Mouse (Mus musculus): ENCODE results near the gene Klk12. TPM values are rescaled to one million over a fixed set of nuclear protein-coding genes. Genes with fewer than 3 reads are reported as not detected.

The Klk12 gene
- not detected for polyA plus RNA-seq (2014; fragmentation: Illumina TruSeq; extraction: RNeasy Lipid Tissue Mini Kit (QIAGEN cat#74804); ENCODE audit: low read depth, low replicate concordance)

GRCm38 (mm10) chr7:43768597-43768996 lies at the start of gene Klk12:
Gene Klk12, plus strand, starts transcription at chr7:43768897.

GRCm38 (mm10) chr7:43774364-43774763 lies 5.7 kb downstream of the Klk12 start, which contains the start of gene Klk11:
Gene Klk11, plus strand, starts transcription at chr7:43774604.

GRCm38 (mm10) chr7:43780746-43781145 lies 12.0 kb downstream of the Klk12 start, which contains the start of gene Klk10:
Gene Klk10, plus strand, starts transcription at chr7:43781035.

GRCm38 (mm10) chr7:43791591-43791990 lies 22.9 kb downstream of the Klk12 start, which contains the start of gene Klk9:
Gene Klk9, plus strand, starts transcription at chr7:43791891.

GRCm38 (mm10) chr7:43797333-43797769 lies 28.7 kb downstream of the Klk12 start, which contains the start of gene Klk8:
Gene Klk8, plus strand, starts transcription at chr7:43797577.

GRCm38 (mm10) chr7:43810994-43811393 lies 42.3 kb downstream of the Klk12 start, which contains the start of gene Klk7:
Gene Klk7, plus strand, starts transcription at chr7:43811294.

Other genes starting within 250 kb of the Klk12 start
- 1.7 TPM for gene Cd33, start 224.5 kb upstream of the Klk12 start, polyA plus RNA-seq (2014; fragmentation: Illumina TruSeq; extraction: RNeasy Lipid Tissue Mini Kit (QIAGEN cat#74804); ENCODE audit: low read depth, low replicate concordance)
- 1.6 TPM for gene Zfp658, start 206.6 kb upstream of the Klk12 start, polyA plus RNA-seq (2014; fragmentation: Illumina TruSeq; extraction: RNeasy Lipid Tissue Mini Kit (QIAGEN cat#74804); ENCODE audit: low read depth, low replicate concordance)
- gene Zfp719, start 189.3 kb upstream of the Klk12 start, polyA plus RNA-seq (2014; fragmentation: Illumina TruSeq; extraction: RNeasy Lipid Tissue Mini Kit (QIAGEN cat#74804); ENCODE audit: low read depth, low replicate concordance): 13.8 TPM
- gene Zfp819, start 161.7 kb upstream of the Klk12 start, polyA plus RNA-seq (2014; fragmentation: Illumina TruSeq; extraction: RNeasy Lipid Tissue Mini Kit (QIAGEN cat#74804); ENCODE audit: low read depth, low replicate concordance): not detected
- gene Ceacam18, start 134.2 kb upstream of the Klk12 start, polyA plus RNA-seq (2014; fragmentation: Illumina TruSeq; extraction: RNeasy Lipid Tissue Mini Kit (QIAGEN cat#74804); ENCODE audit: low read depth, low replicate concordance): not detected
- gene Siglece, start 108.7 kb upstream of the Klk12 start, polyA plus RNA-seq (2014; fragmentation: Illumina TruSeq; extraction: RNeasy Lipid Tissue Mini Kit (QIAGEN cat#74804); ENCODE audit: low read depth, low replicate concordance): 0.32 TPM
- gene Ctu1, start 96.9 kb upstream of the Klk12 start, polyA plus RNA-seq (2014; fragmentation: Illumina TruSeq; extraction: RNeasy Lipid Tissue Mini Kit (QIAGEN cat#74804); ENCODE audit: low read depth, low replicate concordance): 1.4 TPM
- gene Klk14, start 78.5 kb upstream of the Klk12 start, polyA plus RNA-seq (2014; fragmentation: Illumina TruSeq; extraction: RNeasy Lipid Tissue Mini Kit (QIAGEN cat#74804); ENCODE audit: low read depth, low replicate concordance): not detected
- gene Klk13, start 56.3 kb upstream of the Klk12 start, polyA plus RNA-seq (2014; fragmentation: Illumina TruSeq; extraction: RNeasy Lipid Tissue Mini Kit (QIAGEN cat#74804); ENCODE audit: low read depth, low replicate concordance): not detected
- not detected for gene Klk11, start 5.7 kb downstream of the Klk12 start, polyA plus RNA-seq (2014; fragmentation: Illumina TruSeq; extraction: RNeasy Lipid Tissue Mini Kit (QIAGEN cat#74804); ENCODE audit: low read depth, low replicate concordance)
- not detected for gene Klk10, start 12.1 kb downstream of the Klk12 start, polyA plus RNA-seq (2014; fragmentation: Illumina TruSeq; extraction: RNeasy Lipid Tissue Mini Kit (QIAGEN cat#74804); ENCODE audit: low read depth, low replicate concordance)
- gene Klk9, start 23.0 kb downstream of the Klk12 start, polyA plus RNA-seq (2014; fragmentation: Illumina TruSeq; extraction: RNeasy Lipid Tissue Mini Kit (QIAGEN cat#74804); ENCODE audit: low read depth, low replicate concordance): not detected
- not detected for gene Klk8, start 28.7 kb downstream of the Klk12 start, polyA plus RNA-seq (2014; fragmentation: Illumina TruSeq; extraction: RNeasy Lipid Tissue Mini Kit (QIAGEN cat#74804); ENCODE audit: low read depth, low replicate concordance)
- gene Klk7, start 42.4 kb downstream of the Klk12 start, polyA plus RNA-seq (2014; fragmentation: Illumina TruSeq; extraction: RNeasy Lipid Tissue Mini Kit (QIAGEN cat#74804); ENCODE audit: low read depth, low replicate concordance): not detected
- not detected for gene Klk6, start 55.6 kb downstream of the Klk12 start, polyA plus RNA-seq (2014; fragmentation: Illumina TruSeq; extraction: RNeasy Lipid Tissue Mini Kit (QIAGEN cat#74804); ENCODE audit: low read depth, low replicate concordance)
- gene Klk5, start 73.1 kb downstream of the Klk12 start, polyA plus RNA-seq (2014; fragmentation: Illumina TruSeq; extraction: RNeasy Lipid Tissue Mini Kit (QIAGEN cat#74804); ENCODE audit: low read depth, low replicate concordance): not detected
- gene Klk4, start 112.3 kb downstream of the Klk12 start, polyA plus RNA-seq (2014; fragmentation: Illumina TruSeq; extraction: RNeasy Lipid Tissue Mini Kit (QIAGEN cat#74804); ENCODE audit: low read depth, low replicate concordance): not detected
- not detected for gene Klk15, start 164.8 kb downstream of the Klk12 start, polyA plus RNA-seq (2014; fragmentation: Illumina TruSeq; extraction: RNeasy Lipid Tissue Mini Kit (QIAGEN cat#74804); ENCODE audit: low read depth, low replicate concordance)
- 0.57 TPM for gene Klk1b8, start 181.8 kb downstream of the Klk12 start, polyA plus RNA-seq (2014; fragmentation: Illumina TruSeq; extraction: RNeasy Lipid Tissue Mini Kit (QIAGEN cat#74804); ENCODE audit: low read depth, low replicate concordance)
- not detected for gene Klk1b1, start 197.9 kb downstream of the Klk12 start, polyA plus RNA-seq (2014; fragmentation: Illumina TruSeq; extraction: RNeasy Lipid Tissue Mini Kit (QIAGEN cat#74804); ENCODE audit: low read depth, low replicate concordance)
- gene Klk1b9, start 207.2 kb downstream of the Klk12 start, polyA plus RNA-seq (2014; fragmentation: Illumina TruSeq; extraction: RNeasy Lipid Tissue Mini Kit (QIAGEN cat#74804); ENCODE audit: low read depth, low replicate concordance): 0.97 TPM
- not detected for gene Klk1b11, start 227.0 kb downstream of the Klk12 start, polyA plus RNA-seq (2014; fragmentation: Illumina TruSeq; extraction: RNeasy Lipid Tissue Mini Kit (QIAGEN cat#74804); ENCODE audit: low read depth, low replicate concordance)
- not detected for gene Klk1b26, start 243.3 kb downstream of the Klk12 start, polyA plus RNA-seq (2014; fragmentation: Illumina TruSeq; extraction: RNeasy Lipid Tissue Mini Kit (QIAGEN cat#74804); ENCODE audit: low read depth, low replicate concordance)